Mouse (Mus musculus) E14TG2a.4 (cell line): ENCODE data around the gene Tgfbr3.
"Not testable (repeated sequence)": the region's sequence is repeated elsewhere in the genome, so short reads cannot be mapped to it uniquely, and the experiment has no call there.

Experiments used
- H3K27me3 ChIP-seq: 2 replicates; pipeline ENCODE4 v1.6.1; 2014; ENCODE audit warnings: low read length, control low read depth; ENCODE audit not compliant: insufficient read depth
- H3K36me3 ChIP-seq: 2 replicates; pipeline ENCODE4 v1.6.1; 2014; ENCODE audit warnings: low read length, control low read depth; ENCODE audit not compliant: insufficient read depth
- H3K4me1 ChIP-seq: replicated peaks from 2 replicates; pipeline ENCODE4 v1.6.1; 2014; ENCODE audit warnings: low read depth, low read length, control low read depth
- H3K4me3 ChIP-seq: replicated peaks from 2 replicates; pipeline ENCODE4 v1.5.1; 2014; ENCODE audit warnings: mild to moderate bottlenecking, low read length
- H3K9me3 ChIP-seq: 2 replicates; pipeline ENCODE4 v1.6.1; 2014; ENCODE audit warnings: low read length, control low read depth
- CTCF ChIP-seq: conservative IDR thresholded peaks from 2 replicates; pipeline ENCODE4 v1.5.1; 2014; ENCODE audit warnings: low read length
- NANOG ChIP-seq: IDR thresholded peaks from 2 replicates; pipeline ENCODE4 v1.6.1; 2014; ENCODE audit warnings: borderline replicate concordance, low read length, mixed read lengths
- POU5F1 ChIP-seq: IDR thresholded peaks from 2 replicates; pipeline ENCODE4 v1.6.1; 2014; ENCODE audit warnings: low read length, borderline replicate concordance

Gene Tgfbr3

DNA sequence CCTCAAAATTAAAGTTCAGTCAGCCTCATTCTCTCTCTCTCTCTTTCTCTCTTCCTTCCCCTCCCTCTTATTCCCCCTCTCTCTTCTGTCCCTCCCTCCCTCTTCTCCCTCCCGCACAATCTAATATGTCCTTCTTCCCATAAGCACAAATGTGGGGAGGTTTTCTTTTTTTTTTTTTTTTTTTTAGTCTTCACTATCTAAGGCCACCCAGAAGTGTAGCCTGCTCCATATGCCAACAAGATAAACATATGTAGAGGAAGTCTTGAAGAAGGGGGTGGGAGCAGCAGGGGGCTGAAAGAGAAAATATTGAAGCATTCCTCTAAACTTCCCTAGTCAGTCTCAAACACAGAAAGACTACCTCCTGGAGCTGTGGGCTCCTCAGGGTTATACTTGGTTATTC lies 37.0 kb downstream of the Tgfbr3 start:
- H3K4me3 ChIP-seq: no peak overlapping the region
- no peaks in the 10 kb centered on the region for H3K36me3 ChIP-seq
- peaks cover 6% of the 10 kb centered on the region; the same call in 1 of the 2 replicates for H3K4me1 ChIP-seq
- H3K27me3 ChIP-seq: no peaks in the 10 kb centered on the region
- TF ChIP-seq POU5F1 (no peak), NANOG (no peak)
- peaks cover 26% of the 10 kb centered on the region for H3K9me3 ChIP-seq

DNA sequence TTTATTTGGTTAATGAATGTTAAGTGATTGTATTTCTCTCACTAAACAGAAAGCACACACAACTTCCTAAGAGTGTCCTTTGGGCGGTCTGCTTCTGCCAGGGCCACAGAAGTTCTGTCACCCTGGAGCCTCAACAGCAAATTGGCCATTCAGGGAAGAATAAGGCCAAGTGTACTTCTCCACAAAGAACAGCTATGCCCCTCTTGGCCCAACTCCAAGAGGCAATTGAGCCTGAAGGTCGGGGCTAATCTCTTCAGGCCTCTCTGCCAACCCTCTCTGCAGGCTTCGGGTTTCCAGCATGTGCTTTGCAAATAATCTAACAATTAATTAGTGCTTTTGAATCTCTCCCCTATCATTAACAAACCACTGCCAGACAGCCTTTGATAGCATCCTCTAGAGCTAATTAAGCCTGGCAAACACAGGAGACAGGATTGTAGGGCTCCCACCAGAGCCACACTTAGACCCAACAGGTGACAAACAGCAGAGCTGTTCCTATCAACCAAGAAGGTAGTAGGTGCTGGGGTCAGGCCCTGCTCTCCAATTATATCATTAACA lies 37.6 kb downstream of the Tgfbr3 start:
- H3K36me3 ChIP-seq: no peaks in the 10 kb centered on the region
- TF ChIP-seq NANOG: no peak
- no peak for TF ChIP-seq POU5F1
- no peak for TF ChIP-seq CTCF
- no peaks in the 10 kb centered on the region for H3K27me3 ChIP-seq
- peaks cover 6% of the 10 kb centered on the region; the same call in 1 of the 2 replicates for H3K4me1 ChIP-seq
- H3K9me3 ChIP-seq: peaks cover 26% of the 10 kb centered on the region
- H3K4me3 ChIP-seq: no peak overlapping the region

DNA sequence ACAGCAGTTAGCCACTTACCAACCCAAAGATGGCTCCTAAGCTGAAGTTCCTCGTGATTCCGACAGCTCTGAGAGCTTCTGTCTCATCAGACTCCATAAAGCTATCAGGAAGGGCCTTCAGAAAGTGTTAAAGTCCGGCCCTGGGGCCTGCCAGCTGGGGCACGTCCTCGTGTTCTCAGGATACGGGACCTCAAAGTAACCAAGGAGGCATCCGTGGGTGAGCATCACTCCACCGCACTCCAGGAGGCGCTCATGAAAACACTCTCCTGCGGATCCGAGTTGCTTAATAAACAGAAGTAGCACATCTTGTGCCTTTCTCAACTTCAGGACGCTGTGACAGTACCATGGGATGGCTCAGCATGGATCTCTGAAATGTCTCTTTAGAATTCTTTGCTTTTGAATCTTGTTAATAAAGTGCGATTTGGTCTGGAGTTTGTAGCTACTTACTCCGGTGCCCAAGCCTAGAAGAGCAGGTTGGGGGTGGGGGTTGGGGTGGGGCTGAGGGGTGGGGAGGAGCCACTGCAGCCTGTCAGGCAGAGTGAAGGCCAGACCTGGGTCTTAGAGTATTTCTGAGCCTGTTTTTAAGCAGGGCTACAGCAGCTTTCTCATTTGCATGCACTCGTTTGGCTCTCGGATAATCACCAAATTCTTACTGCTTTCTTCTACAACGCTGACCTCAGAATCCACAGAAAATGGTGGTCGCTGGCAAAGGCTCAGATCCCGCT lies 38.7 kb downstream of the Tgfbr3 start:
- no peaks in the 10 kb centered on the region for H3K36me3 ChIP-seq
- no peaks in the 10 kb centered on the region for H3K27me3 ChIP-seq
- TF ChIP-seq NANOG (no peak), CTCF (no peak), POU5F1 (no peak)
- peaks cover 6% of the 10 kb centered on the region; the same call in 1 of the 2 replicates for H3K4me1 ChIP-seq
- H3K9me3 ChIP-seq: peaks cover 26% of the 10 kb centered on the region
- H3K4me3 ChIP-seq: no peak overlapping the region

DNA sequence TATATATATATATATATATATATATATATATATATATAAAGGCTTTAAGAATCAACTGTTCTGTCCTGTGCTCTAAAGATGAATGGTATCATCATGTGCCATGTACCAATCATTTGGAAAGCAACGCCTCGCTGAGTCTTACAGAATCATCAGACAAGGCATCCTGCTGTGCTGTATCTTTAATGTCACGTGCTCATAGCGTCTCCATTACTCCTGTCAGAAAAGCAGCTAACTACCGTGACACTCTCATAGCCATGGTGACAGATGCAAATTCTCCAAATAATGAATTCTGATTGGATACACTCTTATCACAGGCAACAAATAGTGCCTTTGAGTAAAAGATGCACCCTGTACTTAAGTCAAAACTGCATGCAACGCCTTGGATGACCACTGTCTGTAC lies 40.7 kb downstream of the Tgfbr3 start:
- no peaks in the 10 kb centered on the region for H3K27me3 ChIP-seq
- TF ChIP-seq NANOG (no peak), CTCF (no peak), POU5F1 (no peak)
- no peaks in the 10 kb centered on the region for H3K36me3 ChIP-seq
- H3K4me1 ChIP-seq: peaks cover 6% of the 10 kb centered on the region; the same call in 1 of the 2 replicates
- no peak overlapping the region for H3K4me3 ChIP-seq
- H3K9me3 ChIP-seq: peaks cover 12% of the 10 kb centered on the region

DNA sequence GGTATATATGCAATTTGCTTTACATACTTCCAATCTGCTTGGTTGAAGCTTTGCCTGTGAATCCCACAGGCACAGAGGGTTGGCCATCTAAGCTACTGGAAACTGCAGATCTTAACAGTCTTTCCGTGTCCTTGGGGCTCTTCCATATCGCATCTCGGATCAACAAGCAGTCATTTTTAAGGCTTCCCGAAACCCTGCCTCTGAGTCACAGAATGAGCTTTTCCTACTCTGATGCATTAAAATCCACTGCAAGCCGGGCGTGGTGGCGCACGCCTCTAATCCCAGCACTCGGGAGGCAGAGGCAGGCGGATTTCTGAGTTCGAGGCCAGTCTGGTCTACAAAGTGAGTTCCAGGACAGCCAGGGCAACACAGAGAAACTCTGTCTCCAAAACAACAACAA lies 41.1 kb downstream of the Tgfbr3 start:
- not testable (repeated sequence) for H3K36me3 ChIP-seq, H3K9me3 ChIP-seq, H3K27me3 ChIP-seq, H3K4me3 ChIP-seq, H3K4me1 ChIP-seq

DNA sequence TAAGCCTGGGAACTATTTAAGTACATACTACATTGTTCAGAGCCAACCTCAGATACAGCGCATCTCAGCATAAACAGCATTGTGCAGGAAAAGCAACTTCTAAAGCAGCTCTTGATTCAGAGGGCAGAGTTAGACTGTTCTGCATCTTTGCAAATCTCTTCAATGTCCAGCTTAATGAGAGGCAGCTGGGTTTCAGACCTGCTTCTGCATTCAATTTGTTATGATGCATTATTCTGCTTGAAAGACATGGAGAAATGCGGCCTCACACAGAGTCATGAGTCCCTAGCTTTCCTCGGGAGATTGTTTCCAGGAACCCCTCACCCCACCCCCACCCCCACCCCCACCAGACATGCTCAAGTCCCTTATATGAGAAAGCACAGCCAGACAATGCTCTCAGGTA lies 41.6 kb downstream of the Tgfbr3 start:
- TF ChIP-seq POU5F1 (no peak), NANOG (no peak), CTCF (no peak)
- no peaks in the 10 kb centered on the region for H3K27me3 ChIP-seq
- H3K4me1 ChIP-seq: peaks cover 6% of the 10 kb centered on the region; the same call in 1 of the 2 replicates
- H3K4me3 ChIP-seq: no peak overlapping the region
- H3K9me3 ChIP-seq: peaks cover 2% of the 10 kb centered on the region
- no peaks in the 10 kb centered on the region for H3K36me3 ChIP-seq

DNA sequence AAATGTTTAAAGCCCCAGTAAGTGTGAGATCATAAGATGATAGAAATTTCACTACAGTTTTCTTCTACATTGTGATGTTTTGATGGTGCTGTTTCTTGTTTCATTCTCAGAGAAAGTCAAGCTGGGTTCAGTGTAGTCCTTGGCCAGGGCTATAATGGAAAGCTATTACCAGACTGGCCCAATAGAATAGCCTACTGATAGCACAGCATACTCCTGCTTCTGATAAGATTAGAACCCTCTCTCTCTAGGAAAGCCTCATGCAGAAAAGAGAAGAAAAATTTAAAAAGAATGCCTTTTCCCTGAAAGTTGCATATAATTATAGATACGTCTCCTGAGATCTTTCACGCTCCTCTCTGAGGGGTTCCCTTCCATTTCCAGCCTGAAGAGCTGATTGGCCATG lies 46.0 kb downstream of the Tgfbr3 start:
- Histone ChIP-seq H3K9me3 (no peaks in the 10 kb centered on the region), H3K4me1 (no peaks in the 10 kb centered on the region), H3K4me3 (no peak overlapping the region), H3K36me3 (no peaks in the 10 kb centered on the region), H3K27me3 (0 out of 2 replicates have a peak, but pooled peaks cover 2% of the 10 kb centered on the region)
- TF ChIP-seq CTCF: no peak
- no peak for TF ChIP-seq NANOG
- TF ChIP-seq POU5F1: no peak

DNA sequence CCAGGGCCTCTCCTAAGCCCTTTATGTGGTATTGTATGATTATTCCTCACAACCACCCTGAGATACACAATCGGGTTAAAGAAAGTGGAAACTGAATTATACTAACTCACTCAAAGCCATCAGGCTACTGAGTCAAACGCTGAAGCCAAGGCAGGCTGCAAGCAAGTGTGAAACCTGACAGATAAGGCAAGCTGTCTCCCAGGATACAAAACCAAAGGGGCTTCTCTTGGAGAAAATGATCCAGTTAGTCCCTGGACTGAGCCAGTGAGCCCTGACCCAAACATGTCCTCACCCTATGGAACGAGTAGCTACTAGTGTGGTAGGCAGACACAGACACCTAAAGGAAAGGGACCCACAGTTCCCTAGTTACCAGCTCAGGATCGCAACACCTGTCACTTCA lies 46.4 kb downstream of the Tgfbr3 start:
- 0 out of 2 replicates have a peak, but pooled peaks cover 2% of the 10 kb centered on the region for H3K27me3 ChIP-seq
- H3K4me3 ChIP-seq: no peak overlapping the region
- TF ChIP-seq POU5F1: no peak
- no peak for TF ChIP-seq CTCF
- TF ChIP-seq NANOG: no peak
- no peaks in the 10 kb centered on the region for H3K9me3 ChIP-seq
- H3K4me1 ChIP-seq: no peaks in the 10 kb centered on the region
- H3K36me3 ChIP-seq: no peaks in the 10 kb centered on the region

DNA sequence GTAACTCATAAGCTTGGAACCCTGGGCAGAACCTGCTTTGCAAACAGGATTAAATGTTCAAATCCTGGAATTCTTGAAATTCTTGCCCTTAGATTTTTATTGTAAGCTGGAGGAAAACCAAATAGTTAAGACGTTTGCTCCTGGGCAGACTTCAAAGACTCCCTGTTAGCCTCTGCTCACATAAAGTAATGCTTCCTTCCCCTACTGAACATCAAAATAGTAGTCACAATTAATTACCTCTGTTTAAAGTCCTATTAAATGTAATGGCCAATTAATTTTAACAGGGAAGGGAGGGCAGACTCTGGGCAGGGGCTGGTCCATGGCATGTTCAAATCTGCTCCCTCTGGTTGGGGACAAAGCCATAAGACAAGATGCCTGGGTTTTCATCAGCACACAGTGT lies 49.2 kb downstream of the Tgfbr3 start:
- H3K4me1 ChIP-seq: no peaks in the 10 kb centered on the region
- 0 out of 2 replicates have a peak, but pooled peaks cover 2% of the 10 kb centered on the region for H3K27me3 ChIP-seq
- no peaks in the 10 kb centered on the region for H3K9me3 ChIP-seq
- TF ChIP-seq POU5F1 (no peak), NANOG (no peak), CTCF (no peak)
- no peak overlapping the region for H3K4me3 ChIP-seq
- no peaks in the 10 kb centered on the region for H3K36me3 ChIP-seq
